Mouse (Mus musculus) heart, adult 2 months (tissue): ENCODE measurements around the gene Crygs.

Source experiments
- CTCF ChIP-seq: fragments of 200-600 bp; IDR thresholded peaks from 2 replicates; pipeline ENCODE4 v1.8.1; 2022; ENCODE audit warnings: antibody characterized with exemption, mild to moderate bottlenecking, moderate library complexity
- EP300 ChIP-seq: fragments of 200-500 bp; IDR thresholded peaks from 2 replicates; pipeline ENCODE4 v1.6.1; 2011; ENCODE audit warnings: low read depth, low read length, control low read depth; ENCODE audit not compliant: insufficient read depth
- POLR2A ChIP-seq: fragments of 200-500 bp; IDR thresholded peaks from 2 replicates; pipeline ENCODE4 v1.6.1; 2011; ENCODE audit warnings: mild to moderate bottlenecking, low read depth, low read length, control low read depth; ENCODE audit not compliant: insufficient read depth

GRCm38 (mm10) chr16:22768661-22769060 lies 42.7 kb downstream of the Crygs start:
- TF ChIP-seq CTCF (no peak), POLR2A (no peak), EP300 (no peak)
